Mouse (Mus musculus) bone marrow, adult 2 months (tissue): ENCODE data around the gene Hs2st1.

Experiments
- CTCF ChIP-seq: fragments of 200-500 bp; IDR thresholded peaks from 2 replicates; pipeline ENCODE4 v1.5.1; 2011; ENCODE audit warnings: low read length, control low read depth; ENCODE audit not compliant: control insufficient read depth, insufficient read depth
- POLR2A ChIP-seq: fragments of 200-500 bp; IDR thresholded peaks from 2 replicates; pipeline ENCODE4 v1.6.1; 2011; ENCODE audit warnings: low read depth, mild to moderate bottlenecking, control low read depth, low read length, borderline replicate concordance; ENCODE audit not compliant: control insufficient read depth

DNA sequence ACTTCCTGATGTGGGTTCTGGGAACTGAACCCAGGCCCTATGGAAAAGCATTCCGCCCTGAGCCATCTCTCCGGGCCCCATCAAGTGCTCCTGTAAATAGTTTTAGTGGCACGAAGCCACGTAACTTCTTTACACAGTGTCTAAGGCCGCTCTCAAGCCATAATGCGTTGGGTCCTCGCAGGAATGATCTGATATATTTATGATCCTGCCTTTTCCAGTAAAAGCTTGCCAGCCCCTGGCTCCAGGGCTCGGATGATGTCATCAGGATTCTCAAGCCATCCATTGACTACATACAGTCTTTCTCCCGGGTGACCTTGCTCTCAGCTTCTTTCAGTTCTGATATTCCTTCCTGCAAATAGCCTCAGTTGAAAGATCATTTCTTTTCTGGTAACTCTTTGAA, 45.5 kb upstream of the Hs2st1 start:
- TF ChIP-seq POLR2A, result no peak
- TF ChIP-seq CTCF, result no peak
